Mouse (Mus musculus) spleen, adult 2 months (tissue): Measurements from ENCODE around the gene Gm20422. TPM values are rescaled to one million over a fixed set of nuclear protein-coding genes. Genes with fewer than 3 reads are reported as not detected.

Source experiments
- DNase-seq, 2 experiments: peaks; one replicate each; pipeline versions ENCODE4 v3.0.0 to v3.0.0-alpha.2; 2012 to 2021; ENCODE audit warnings: low spot score in 2 of 2, low read depth in 1 of 2
- H3K27ac ChIP-seq: fragments of 200-500 bp; 2 replicates; pipeline ENCODE4 v1.5.1; 2012; ENCODE audit warnings: low read length, inconsistent platforms; ENCODE audit not compliant: insufficient read depth
- H3K27me3 ChIP-seq: fragments of 200-500 bp; 2 replicates; pipeline ENCODE4 v1.6.1; 2012; ENCODE audit warnings: mild to moderate bottlenecking, moderate library complexity, low read length, inconsistent platforms; ENCODE audit not compliant: control insufficient read depth, insufficient read depth
- H3K36me3 ChIP-seq: fragments of 200-500 bp; 2 replicates; pipeline ENCODE4 v1.6.1; 2012; ENCODE audit warnings: mild to moderate bottlenecking, low read length, inconsistent platforms; ENCODE audit not compliant: control insufficient read depth, insufficient read depth
- H3K4me1 ChIP-seq: fragments of 200-500 bp; 2 replicates; pipeline ENCODE4 v1.6.1; 2011; ENCODE audit warnings: inconsistent platforms; ENCODE audit not compliant: control insufficient read depth, insufficient read depth, insufficient read length
- H3K4me3 ChIP-seq: fragments of 200-500 bp; 2 replicates; pipeline ENCODE4 v1.5.1; 2011; ENCODE audit warnings: mild to moderate bottlenecking, inconsistent platforms; ENCODE audit not compliant: insufficient read depth, insufficient read length; ENCODE audit errors: extremely low read depth
- CTCF ChIP-seq: fragments of 200-500 bp; IDR thresholded peaks from 2 replicates; pipeline ENCODE4 v1.5.1; 2011; ENCODE audit warnings: mild to moderate bottlenecking, inconsistent platforms; ENCODE audit not compliant: insufficient read depth, insufficient read length, insufficient replicate concordance; ENCODE audit errors: extremely low read depth
- POLR2A ChIP-seq: fragments of 200-500 bp; IDR thresholded peaks from 2 replicates; pipeline ENCODE4 v1.6.1; 2011; ENCODE audit warnings: low read depth, low read length, inconsistent platforms
- WGBS: fragments of 180-500 bp; shearing (Covaris S2); methylation state at CpG from one replicate; pipeline ENCODE4 v1.1.7; 2018; 5-methylcytosine and 5-hydroxymethylcytosine counted together
- polyA plus RNA-seq: library from polyadenylated mRNA; depleted of rRNA; stranded (reverse); fragments of >200 nt; gene quantifications from 2 replicates; pipeline ENCODE4 v1.2.3, GENCODE M21; 2012

Gene Gm20422
- polyA plus RNA-seq, 1 experiment = 0.32 TPM

DNA sequence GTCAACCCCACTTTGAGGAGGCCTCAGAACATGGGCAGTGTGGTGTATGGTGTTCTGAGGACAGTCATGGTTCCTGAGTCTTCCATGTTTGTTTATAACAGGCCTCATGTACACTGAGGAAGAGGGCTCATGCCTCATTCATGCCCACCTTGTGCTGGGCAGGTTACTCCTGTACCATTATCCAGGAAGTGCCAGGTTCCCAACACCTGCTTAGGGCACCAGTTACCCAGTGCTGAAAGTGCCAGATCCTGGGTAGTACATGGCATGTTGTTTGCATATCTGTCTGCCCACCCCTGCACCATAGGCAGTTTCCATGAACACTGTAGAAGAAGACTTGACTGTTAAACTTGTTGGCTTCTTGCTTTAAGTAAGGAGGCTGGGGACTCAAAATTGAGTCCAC lies 27.5 kb upstream of the Gm20422 start:
- no peak for DNase-seq
- Histone ChIP-seq H3K27ac (no peak overlapping the region), H3K4me3 (no peak overlapping the region), H3K36me3 (peaks cover 79% of the 10 kb centered on the region), H3K4me1 (no peaks in the 10 kb centered on the region), H3K27me3 (no peaks in the 10 kb centered on the region)
- TF ChIP-seq POLR2A = no peak
- TF ChIP-seq CTCF = no peak

GRCm38 (mm10) chr8:69801796-69802195 lies 27.1 kb upstream of the Gm20422 start:
- H3K4me3 ChIP-seq = no peak overlapping the region
- H3K4me1 ChIP-seq = no peaks in the 10 kb centered on the region
- peaks cover 80% of the 10 kb centered on the region for H3K36me3 ChIP-seq
- 96% methylated on average over 4 of the region's 4 CpGs for WGBS
- DNase-seq = no peak
- H3K27ac ChIP-seq = no peak overlapping the region
- TF ChIP-seq CTCF = no peak
- TF ChIP-seq POLR2A = no peak
- no peaks in the 10 kb centered on the region for H3K27me3 ChIP-seq

- no peak overlapping the region for H3K4me3 ChIP-seq
- TF ChIP-seq CTCF = no peak
- no peak for TF ChIP-seq POLR2A
- H3K36me3 ChIP-seq = peaks cover 75% of the 10 kb centered on the region
- H3K27me3 ChIP-seq = no peaks in the 10 kb centered on the region
- WGBS = 99% methylated on average over 5 of the region's 5 CpGs
- H3K27ac ChIP-seq = no peak overlapping the region
- no peak for DNase-seq
- H3K4me1 ChIP-seq = no peaks in the 10 kb centered on the region
These were observed 25.3 kb upstream of the Gm20422 start for GRCm38 (mm10) chr8:69799946-69800345.

DNA sequence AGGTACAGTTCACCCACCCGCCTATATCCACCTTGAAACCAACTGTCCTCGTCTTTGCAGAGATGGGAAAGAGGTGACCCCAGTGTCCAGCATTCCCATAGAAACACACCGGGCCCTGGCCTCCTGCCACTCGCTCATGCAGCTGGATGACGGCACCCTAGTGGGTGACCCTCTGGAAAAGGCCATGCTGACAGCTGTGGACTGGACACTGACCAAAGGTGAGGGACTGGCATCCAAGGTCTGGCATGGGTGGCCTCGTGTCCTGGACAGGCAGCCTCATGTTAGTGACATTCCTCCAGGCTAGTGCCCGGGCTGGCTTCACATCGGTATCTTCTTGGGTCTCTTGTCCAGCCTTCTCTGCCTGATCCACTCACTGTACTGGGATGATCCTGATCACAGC lies 24.6 kb upstream of the Gm20422 start:
- TF ChIP-seq POLR2A = no peak
- no peak for TF ChIP-seq CTCF
- no peak for DNase-seq
- Histone ChIP-seq H3K36me3 (peaks cover 79% of the 10 kb centered on the region), H3K4me1 (no peaks in the 10 kb centered on the region), H3K27ac (no peak overlapping the region), H3K27me3 (no peaks in the 10 kb centered on the region), H3K4me3 (no peak overlapping the region)
- 93% methylated on average over 8 of the region's 8 CpGs for WGBS

- H3K27ac ChIP-seq = no peak overlapping the region
- H3K27me3 ChIP-seq = no peaks in the 10 kb centered on the region
- H3K4me3 ChIP-seq = no peak overlapping the region
- no peak for DNase-seq
- H3K4me1 ChIP-seq = peaks cover 3% of the 10 kb centered on the region; the same call in 1 of the 2 replicates
- no peak for TF ChIP-seq CTCF
- no peak for TF ChIP-seq POLR2A
- WGBS = 96% methylated on average over 10 of the region's 10 CpGs
- H3K36me3 ChIP-seq = peaks cover 69% of the 10 kb centered on the region
These were observed 23.0 kb upstream of the Gm20422 start for GRCm38 (mm10) chr8:69797661-69798060.

GRCm38 (mm10) chr8:69796721-69797345 lies 22.1 kb upstream of the Gm20422 start:
- 95% methylated on average over 16 of the region's 16 CpGs for WGBS
- peaks cover 62% of the 10 kb centered on the region for H3K36me3 ChIP-seq

GRCm38 (mm10) chr8:69794901-69795300 lies 20.2 kb upstream of the Gm20422 start:
- 97% methylated on average over 6 of the region's 6 CpGs for WGBS
- H3K27ac ChIP-seq = no peak overlapping the region
- no peak overlapping the region for H3K4me3 ChIP-seq
- peaks cover 46% of the 10 kb centered on the region for H3K36me3 ChIP-seq
- H3K27me3 ChIP-seq = no peaks in the 10 kb centered on the region
- TF ChIP-seq CTCF (no peak), POLR2A (no peak)
- DNase-seq = no peak
- H3K4me1 ChIP-seq = peaks cover 4% of the 10 kb centered on the region

More at GRCm38 (mm10) chr8:69796721-69797345, 22.1 kb upstream of the Gm20422 start:
- TF ChIP-seq POLR2A = no peak
- no peak for TF ChIP-seq CTCF
- Histone ChIP-seq H3K27me3 (no peaks in the 10 kb centered on the region), H3K4me3 (no peak overlapping the region), H3K4me1 (peaks cover 4% of the 10 kb centered on the region; the same call in 1 of the 2 replicates), H3K27ac (no peak overlapping the region)
- DNase-seq = no peak
